Mouse (Mus musculus): Measurements from ENCODE around the gene Sh3rf1.

The Sh3rf1 gene

DNA sequence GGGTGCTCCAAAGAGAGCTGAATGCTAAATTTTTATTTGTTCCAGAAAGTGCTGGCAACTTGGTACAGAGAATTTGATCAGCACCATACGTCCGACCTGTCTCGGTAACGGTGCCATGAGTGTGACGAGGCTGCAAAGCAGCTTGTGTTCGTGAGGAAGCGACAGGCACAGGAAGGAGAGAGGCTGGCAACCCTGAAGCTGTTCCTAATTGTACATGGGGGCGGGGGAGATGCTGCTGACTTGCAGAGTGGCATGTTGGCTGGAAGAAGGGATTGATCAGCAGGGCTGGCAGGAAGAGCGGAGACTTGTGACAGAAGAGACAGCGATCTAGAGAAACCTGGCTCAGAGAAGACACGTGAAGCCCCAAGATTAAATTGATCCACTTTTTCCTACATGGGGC, 197.9 kb downstream of the Sh3rf1 start:
- no peak for DNase-seq (ENCODE audit: low spot score)

DNA sequence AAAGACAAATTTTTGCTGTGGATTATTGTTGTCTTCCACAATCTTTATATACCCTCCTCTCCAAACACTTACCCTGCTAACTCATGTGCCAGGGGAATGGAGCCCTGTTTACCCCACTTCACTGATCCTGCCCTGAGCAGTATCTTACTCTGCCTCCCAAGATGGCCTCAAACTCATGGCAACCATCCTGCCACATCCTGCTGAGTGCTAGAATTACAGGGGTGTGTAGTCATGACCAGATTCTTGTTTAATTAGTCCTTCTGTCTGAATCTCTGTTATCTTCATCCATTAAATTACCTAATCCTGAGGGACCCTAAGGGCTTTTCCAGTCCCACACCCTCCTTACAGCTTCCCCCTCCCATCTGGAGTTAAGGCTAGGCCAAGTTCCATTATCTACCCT, 201.5 kb downstream of the Sh3rf1 start:
- no peak for DNase-seq (ENCODE audit: low spot score)

DNA sequence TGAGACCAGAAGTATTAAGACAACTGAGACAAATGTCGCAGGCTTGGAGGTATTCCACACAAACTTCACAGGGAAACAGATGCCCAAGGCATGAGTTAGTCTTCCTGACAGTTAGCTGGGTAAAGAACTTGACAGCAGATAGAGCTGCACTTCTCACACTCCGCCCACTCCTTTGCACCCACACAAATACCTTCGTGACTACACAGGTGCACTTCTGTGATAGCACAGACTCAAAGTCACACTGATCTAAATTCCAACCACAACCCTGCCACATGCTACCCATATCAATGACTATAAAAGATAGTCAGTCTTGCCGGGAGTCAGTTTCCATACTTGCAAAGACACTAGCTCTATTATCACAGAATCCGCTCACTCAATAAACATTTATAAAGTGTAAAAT, 202.4 kb downstream of the Sh3rf1 start:
- DNase-seq (ENCODE audit: low spot score) = no peak

GRCm38 (mm10) chr8:61426671-61427070, 203.0 kb downstream of the Sh3rf1 start:
- no peak for DNase-seq (ENCODE audit: low spot score)

DNA sequence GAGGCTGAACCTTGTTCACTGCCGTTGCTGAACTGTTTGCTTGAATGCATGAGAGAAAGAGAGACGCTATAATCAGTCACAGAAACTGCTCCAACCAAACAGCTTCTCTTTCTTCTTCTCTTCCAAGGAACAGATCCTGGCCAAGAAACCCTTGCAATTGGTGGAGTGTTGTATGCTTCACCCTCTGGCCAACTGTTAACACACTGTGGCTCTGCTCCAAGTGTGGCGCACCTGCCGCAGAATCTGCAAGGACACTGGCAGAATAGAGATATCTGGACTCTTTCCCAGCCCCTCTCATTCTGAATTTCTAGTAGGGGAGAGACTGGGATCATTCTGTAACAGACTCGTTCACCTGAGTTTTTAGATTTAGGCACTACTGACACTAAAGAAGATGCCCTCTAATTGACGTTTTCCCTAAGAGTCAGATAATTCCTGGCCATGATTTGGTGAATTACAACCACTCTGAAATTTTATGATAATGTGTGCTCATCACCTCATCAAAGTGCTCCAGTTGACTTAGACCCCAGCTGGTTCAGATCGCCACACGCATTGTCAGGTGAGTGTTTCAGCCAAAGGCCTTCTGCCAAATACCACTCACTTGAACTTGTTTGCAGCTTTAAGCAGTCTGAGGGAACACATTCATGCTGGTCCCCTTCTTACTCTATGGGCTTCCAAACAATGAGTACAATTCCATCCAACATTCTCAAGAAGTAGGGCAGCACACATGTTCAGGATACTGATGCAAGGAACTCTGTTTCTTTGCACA, 204.4 kb downstream of the Sh3rf1 start:
- DNase-seq (ENCODE audit: low spot score) = no peak

- no peak for DNase-seq (ENCODE audit: low spot score)
Measured at GRCm38 (mm10) chr8:61428821-61429482, 205.3 kb downstream of the Sh3rf1 start.

DNA sequence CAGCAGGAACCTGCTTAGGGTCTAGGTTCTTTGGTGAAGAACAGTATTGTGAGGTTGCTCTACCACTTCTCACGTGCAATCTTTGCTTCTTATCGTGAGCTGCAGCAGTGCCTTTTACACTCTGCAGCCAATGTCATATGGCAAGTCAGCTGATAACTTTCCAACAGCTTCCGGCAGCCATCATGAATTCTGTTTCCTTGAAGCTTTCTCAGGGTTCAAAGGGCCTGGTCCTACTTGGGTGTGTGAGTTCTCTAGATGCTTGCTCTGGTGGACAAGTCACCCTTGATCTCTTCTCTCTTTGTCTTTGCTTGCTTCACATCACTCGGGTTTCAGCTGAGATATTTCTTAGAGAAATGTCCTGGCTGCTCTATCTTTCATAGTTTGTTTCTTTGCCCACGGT, 211.8 kb downstream of the Sh3rf1 start:
- DNase-seq (ENCODE audit: low spot score) = no peak

DNA sequence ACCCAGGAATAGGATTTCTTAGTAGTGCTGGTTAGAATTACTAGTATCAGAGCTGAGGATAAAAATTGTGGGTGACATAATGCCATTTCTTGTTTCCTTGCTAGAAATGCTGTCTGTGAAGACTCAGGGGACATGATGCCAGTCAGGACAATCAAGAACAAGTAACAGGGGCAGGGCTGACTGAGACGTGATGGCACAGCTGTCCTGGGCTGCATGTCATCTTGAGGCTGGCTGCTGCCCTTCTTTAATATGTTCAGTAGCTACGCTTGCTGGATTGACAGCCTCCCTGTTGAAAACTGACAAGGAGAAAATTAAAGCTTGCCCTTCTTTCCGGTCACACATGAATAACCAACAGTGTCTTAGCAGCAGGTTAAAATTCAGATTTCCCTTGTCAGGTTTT, 212.5 kb downstream of the Sh3rf1 start:
- no peak for DNase-seq (ENCODE audit: low spot score)

- no peak for DNase-seq (ENCODE audit: low spot score)
Measured at GRCm38 (mm10) chr8:61436586-61437304, 213.1 kb downstream of the Sh3rf1 start.

- no peak for DNase-seq (ENCODE audit: low spot score)
Measured at GRCm38 (mm10) chr8:61437305-61437605, 213.6 kb downstream of the Sh3rf1 start.

DNA sequence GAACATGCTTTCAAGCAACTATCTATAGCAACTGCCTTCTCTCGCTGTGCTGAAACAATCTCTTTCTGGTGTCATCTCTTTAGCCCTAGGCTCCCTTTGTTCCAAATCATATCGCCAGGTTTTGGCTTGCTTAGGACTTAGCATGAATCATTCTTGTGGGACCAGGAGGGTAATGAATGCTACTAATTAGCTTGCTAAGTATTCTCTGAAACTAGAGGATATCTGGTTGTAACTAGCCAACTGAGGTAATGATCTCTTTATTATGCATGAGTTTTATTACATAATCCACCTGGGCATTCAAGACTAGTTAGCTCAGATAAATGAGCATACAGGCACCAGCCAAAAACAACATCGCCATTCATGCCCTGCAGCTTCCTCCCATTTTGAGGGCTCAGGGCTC, 219.3 kb downstream of the Sh3rf1 start:
- DNase-seq (ENCODE audit: low spot score) = no peak

DNA sequence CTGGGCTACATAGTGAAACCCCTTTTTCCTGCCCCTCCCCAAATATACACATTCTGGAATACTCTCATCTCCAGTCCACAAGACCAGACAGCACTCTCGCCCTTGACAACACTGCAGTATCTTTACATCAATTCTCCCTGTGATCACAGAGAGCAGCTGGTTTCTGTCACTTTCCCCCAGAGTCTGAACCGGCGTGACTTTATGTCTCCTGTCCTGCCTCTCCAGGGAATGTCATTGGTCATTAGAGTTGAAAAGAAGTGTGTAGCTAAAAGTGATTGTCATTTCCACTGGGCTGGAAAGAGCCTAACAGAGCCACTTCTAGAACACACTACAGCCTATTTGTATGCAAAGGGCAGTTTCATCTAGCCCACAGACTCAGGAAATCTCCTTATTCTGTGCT, 220.7 kb downstream of the Sh3rf1 start:
- no peak for DNase-seq (ENCODE audit: low spot score)
